Mouse (Mus musculus) hindbrain, embryonic 15.5 days (tissue): ENCODE measurements around the gene Mgll. TPM values are rescaled to one million over a fixed set of nuclear protein-coding genes. Genes with fewer than 3 reads are reported as not detected.

Experiments used
- ATAC-seq: fragments of 200-750 bp; cut with Nextera tagmentation; 2 replicates; pipeline ENCODE4 v1.8.0; 2017; ENCODE audit warnings: low read depth, moderate number of reproducible peaks, moderate TSS enrichment; ENCODE audit not compliant: low FRiP score
- H3K27ac ChIP-seq: fragments of 300-500 bp; sonication (generic); replicated peaks from 2 replicates; pipeline ENCODE4 v1.5.1; 2015; ENCODE audit warnings: mild to moderate bottlenecking, inconsistent platforms
- H3K27me3 ChIP-seq: fragments of 300-500 bp; sonication (generic); 2 replicates; pipeline ENCODE4 v1.6.1; 2015; ENCODE audit warnings: control low read depth, inconsistent platforms
- H3K36me3 ChIP-seq: fragments of 300-500 bp; sonication (generic); 2 replicates; pipeline ENCODE4 v1.6.1; 2015; ENCODE audit warnings: control low read depth, inconsistent platforms
- H3K4me1 ChIP-seq: fragments of 300-500 bp; sonication (generic); replicated peaks from 2 replicates; pipeline ENCODE4 v1.6.1; 2015; ENCODE audit warnings: control low read depth, inconsistent platforms
- H3K4me2 ChIP-seq: fragments of 300-500 bp; sonication (generic); 2 replicates; pipeline ENCODE4 v1.6.1; 2015; ENCODE audit warnings: moderate library complexity, mild to moderate bottlenecking, inconsistent platforms
- H3K4me3 ChIP-seq: fragments of 300-500 bp; sonication (generic); 2 replicates; pipeline ENCODE4 v1.5.1; 2015; ENCODE audit warnings: mild to moderate bottlenecking, inconsistent platforms
- H3K9ac ChIP-seq: fragments of 300-500 bp; sonication (generic); 2 replicates; pipeline ENCODE4 v1.6.1; 2015; ENCODE audit warnings: inconsistent platforms
- H3K9me3 ChIP-seq: fragments of 300-500 bp; sonication (generic); 2 replicates; pipeline ENCODE4 v1.6.1; 2016; ENCODE audit warnings: control low read depth, inconsistent platforms
- WGBS: fragments of 180-500 bp; shearing (Covaris S2); methylation state at CpG from one replicate; pipeline ENCODE4 v1.1.7; 2015; 5-methylcytosine and 5-hydroxymethylcytosine counted together
- polyA plus RNA-seq: library from polyadenylated mRNA; unstranded; fragments of >200 nt; fragmentation: Nextera tagmentation; extraction: Ambion mirVana; gene quantifications from 2 replicates; pipeline ENCODE4 v1.2.1, GENCODE M21; 2015

Mgll gene
- polyA plus RNA-seq, 1 experiment from 2014 or later = 59.0 TPM

GRCm38 (mm10) chr6:88841781-88842689, 117.8 kb downstream of the Mgll start, which contains the start of gene Abtb1:
Gene Abtb1 (minus strand): TSS chr6:88841984.
- peak; percentile 95 for ATAC-seq
- peak within 1 kb of the TSS; percentile 86 for H3K27ac ChIP-seq
- under 1% methylated on average over 69 of the region's 72 CpGs for WGBS
- no peaks in the 10 kb centered on the region for H3K9me3 ChIP-seq
- H3K27me3 ChIP-seq = no peaks in the 10 kb centered on the region
- peak within 1 kb of the TSS; percentile 84 for H3K4me3 ChIP-seq
- peak within 1 kb of the TSS; percentile 75 for H3K9ac ChIP-seq
- H3K36me3 ChIP-seq = peaks cover 20% of the 10 kb centered on the region
- peaks cover 27% of the 10 kb centered on the region for H3K4me1 ChIP-seq
- H3K4me2 ChIP-seq = peak within 1 kb of the TSS; percentile 87

- WGBS = 1% methylated on average over 26 of the region's 32 CpGs
- no peak for ATAC-seq
- Histone ChIP-seq H3K27ac (peak overlapping the region; percentile 86), H3K27me3 (no peaks in the 10 kb centered on the region), H3K4me1 (peaks cover 27% of the 10 kb centered on the region), H3K4me2 (peak overlapping the region; percentile 87), H3K9ac (peak overlapping the region; percentile 44), H3K4me3 (peak overlapping the region; percentile 84), H3K9me3 (no peaks in the 10 kb centered on the region), H3K36me3 (peaks cover 20% of the 10 kb centered on the region)
These were observed 118.5 kb downstream of the Mgll start for GRCm38 (mm10) chr6:88842731-88843151.

GRCm38 (mm10) chr6:88843241-88843640, 119.0 kb downstream of the Mgll start:
- Histone ChIP-seq H3K9me3 (no peaks in the 10 kb centered on the region), H3K4me3 (peak overlapping the region; percentile 84)

GRCm38 (mm10) chr6:88843781-88844725, 119.8 kb downstream of the Mgll start:
- Histone ChIP-seq H3K36me3 (peaks cover 28% of the 10 kb centered on the region), H3K9me3 (no peaks in the 10 kb centered on the region), H3K27me3 (no peaks in the 10 kb centered on the region), H3K4me3 (no peak overlapping the region), H3K27ac (no peak overlapping the region), H3K4me2 (no peak overlapping the region), H3K9ac (no peak overlapping the region), H3K4me1 (peaks cover 27% of the 10 kb centered on the region)
- 78% methylated on average over 9 of the region's 9 CpGs for WGBS
- no peak for ATAC-seq

More at GRCm38 (mm10) chr6:88843241-88843640, 119.0 kb downstream of the Mgll start:
- Histone ChIP-seq H3K4me2 (peak overlapping the region; percentile 87), H3K36me3 (peaks cover 20% of the 10 kb centered on the region), H3K4me1 (peaks cover 27% of the 10 kb centered on the region), H3K27me3 (no peaks in the 10 kb centered on the region), H3K27ac (peak overlapping the region; percentile 86; the same call in 1 of the 2 replicates), H3K9ac (no peak overlapping the region)
- no peak for ATAC-seq
- WGBS = 73% methylated on average over 7 of the region's 7 CpGs

- Histone ChIP-seq H3K27me3 (no peaks in the 10 kb centered on the region), H3K4me1 (peaks cover 20% of the 10 kb centered on the region), H3K4me3 (no peak overlapping the region), H3K9me3 (no peaks in the 10 kb centered on the region), H3K4me2 (no peak overlapping the region), H3K9ac (no peak overlapping the region), H3K27ac (no peak overlapping the region), H3K36me3 (peaks cover 34% of the 10 kb centered on the region)
- no peak for ATAC-seq
- 95% methylated on average over 7 of the region's 7 CpGs for WGBS
These were observed 120.8 kb downstream of the Mgll start for GRCm38 (mm10) chr6:88844901-88845565.

- Histone ChIP-seq H3K9ac (no peak overlapping the region), H3K9me3 (no peaks in the 10 kb centered on the region), H3K27me3 (no peaks in the 10 kb centered on the region), H3K4me3 (no peak overlapping the region), H3K4me2 (no peak overlapping the region), H3K27ac (no peak overlapping the region), H3K4me1 (peaks cover 6% of the 10 kb centered on the region), H3K36me3 (peaks cover 42% of the 10 kb centered on the region)
- ATAC-seq = no peak
- WGBS = 56% methylated on average over 2 of the region's 2 CpGs
These were observed 123.4 kb downstream of the Mgll start for GRCm38 (mm10) chr6:88847571-88847970.

- 61% methylated on average over 4 of the region's 4 CpGs for WGBS
- Histone ChIP-seq H3K4me1 (no peaks in the 10 kb centered on the region), H3K4me3 (no peak overlapping the region), H3K9me3 (no peaks in the 10 kb centered on the region), H3K4me2 (no peak overlapping the region), H3K27ac (no peak overlapping the region), H3K36me3 (peaks cover 50% of the 10 kb centered on the region), H3K9ac (no peak overlapping the region), H3K27me3 (no peaks in the 10 kb centered on the region)
- peak; percentile 10; the same call in 1 of the 2 replicates for ATAC-seq
These were observed 125.1 kb downstream of the Mgll start for GRCm38 (mm10) chr6:88849270-88849669.

- 89% methylated on average over 7 of the region's 7 CpGs for WGBS
- H3K36me3 ChIP-seq = peaks cover 55% of the 10 kb centered on the region
- H3K4me1 ChIP-seq = no peaks in the 10 kb centered on the region
- no peak overlapping the region for H3K4me2 ChIP-seq
- H3K9me3 ChIP-seq = no peaks in the 10 kb centered on the region
- no peaks in the 10 kb centered on the region for H3K27me3 ChIP-seq
- no peak overlapping the region for H3K4me3 ChIP-seq
- H3K27ac ChIP-seq = no peak overlapping the region
- ATAC-seq = no peak
- H3K9ac ChIP-seq = no peak overlapping the region
These were observed 125.8 kb downstream of the Mgll start for GRCm38 (mm10) chr6:88850034-88850433.

- Histone ChIP-seq H3K9ac (no peak overlapping the region), H3K27me3 (no peaks in the 10 kb centered on the region), H3K27ac (no peak overlapping the region), H3K9me3 (no peaks in the 10 kb centered on the region), H3K4me2 (no peak overlapping the region), H3K4me1 (0 out of 2 replicates have a peak, but pooled peaks cover 7% of the 10 kb centered on the region), H3K36me3 (peaks cover 44% of the 10 kb centered on the region), H3K4me3 (no peak overlapping the region)
- 67% methylated on average over 5 of the region's 5 CpGs for WGBS
- ATAC-seq = no peak
These were observed 130.3 kb downstream of the Mgll start for GRCm38 (mm10) chr6:88854509-88854908.

GRCm38 (mm10) chr6:88855636-88856035, 131.4 kb downstream of the Mgll start:
- 27% methylated on average over 5 of the region's 5 CpGs for WGBS
- no peak overlapping the region for H3K9ac ChIP-seq

GRCm38 (mm10) chr6:88857249-88857648, 133.0 kb downstream of the Mgll start:
- no peak for ATAC-seq
- Histone ChIP-seq H3K9ac (no peak overlapping the region), H3K4me2 (no peak overlapping the region), H3K27me3 (no peaks in the 10 kb centered on the region), H3K27ac (peak overlapping the region; percentile 36; the same call in 1 of the 2 replicates), H3K4me1 (0 out of 2 replicates have a peak, but pooled peaks cover 7% of the 10 kb centered on the region), H3K9me3 (no peaks in the 10 kb centered on the region), H3K4me3 (no peak overlapping the region), H3K36me3 (peaks cover 62% of the 10 kb centered on the region)
- WGBS = 40% methylated on average over 9 of the region's 9 CpGs

More at GRCm38 (mm10) chr6:88855636-88856035, 131.4 kb downstream of the Mgll start:
- H3K4me2 ChIP-seq = no peak overlapping the region
- 0 out of 2 replicates have a peak, but pooled peaks have one; percentile 17 for ATAC-seq
- no peaks in the 10 kb centered on the region for H3K9me3 ChIP-seq
- H3K27ac ChIP-seq = no peak overlapping the region
- no peaks in the 10 kb centered on the region for H3K27me3 ChIP-seq
- no peak overlapping the region for H3K4me3 ChIP-seq
- peaks cover 50% of the 10 kb centered on the region for H3K36me3 ChIP-seq
- 0 out of 2 replicates have a peak, but pooled peaks cover 7% of the 10 kb centered on the region for H3K4me1 ChIP-seq
